Mouse (Mus musculus) heart, adult 2 months (tissue): ENCODE data around the gene Shprh.

Source experiments
- CTCF ChIP-seq: fragments of 200-600 bp; IDR thresholded peaks from 2 replicates; pipeline ENCODE4 v1.8.1; 2022; ENCODE audit warnings: antibody characterized with exemption, mild to moderate bottlenecking, moderate library complexity
- POLR2A ChIP-seq: fragments of 200-500 bp; IDR thresholded peaks from 2 replicates; pipeline ENCODE4 v1.6.1; 2011; ENCODE audit warnings: mild to moderate bottlenecking, low read depth, low read length, control low read depth; ENCODE audit not compliant: insufficient read depth

DNA sequence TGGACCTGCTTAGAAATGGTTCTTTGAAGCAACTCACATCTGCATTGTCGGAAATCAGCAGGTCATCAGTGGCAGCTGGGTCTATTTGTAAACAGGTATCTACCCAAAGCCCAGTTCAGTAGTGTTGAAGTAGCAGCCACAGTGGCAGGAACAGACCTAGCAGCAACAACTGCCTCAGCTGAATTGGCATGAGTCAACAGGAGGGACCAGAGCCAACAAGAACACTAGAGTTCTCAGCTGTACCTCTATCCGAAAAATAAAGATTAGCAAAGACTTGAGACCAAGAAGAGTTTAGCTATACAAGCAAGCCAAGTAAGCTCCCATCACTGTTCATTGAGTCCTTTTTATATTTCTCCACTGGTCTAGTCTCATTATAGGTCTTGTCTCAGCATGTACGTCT, 99.0 kb downstream of the Shprh start:
- no peak for TF ChIP-seq POLR2A
- no peak for TF ChIP-seq CTCF
